Mouse (Mus musculus): ENCODE measurements at regions not wholly inside any gene's neighbourhood (a gene's known extent, or its start where the extent isn't known, plus 50 kb on each side); places are given as distances from the start of the nearest gene placed in this dataset.

DNA sequence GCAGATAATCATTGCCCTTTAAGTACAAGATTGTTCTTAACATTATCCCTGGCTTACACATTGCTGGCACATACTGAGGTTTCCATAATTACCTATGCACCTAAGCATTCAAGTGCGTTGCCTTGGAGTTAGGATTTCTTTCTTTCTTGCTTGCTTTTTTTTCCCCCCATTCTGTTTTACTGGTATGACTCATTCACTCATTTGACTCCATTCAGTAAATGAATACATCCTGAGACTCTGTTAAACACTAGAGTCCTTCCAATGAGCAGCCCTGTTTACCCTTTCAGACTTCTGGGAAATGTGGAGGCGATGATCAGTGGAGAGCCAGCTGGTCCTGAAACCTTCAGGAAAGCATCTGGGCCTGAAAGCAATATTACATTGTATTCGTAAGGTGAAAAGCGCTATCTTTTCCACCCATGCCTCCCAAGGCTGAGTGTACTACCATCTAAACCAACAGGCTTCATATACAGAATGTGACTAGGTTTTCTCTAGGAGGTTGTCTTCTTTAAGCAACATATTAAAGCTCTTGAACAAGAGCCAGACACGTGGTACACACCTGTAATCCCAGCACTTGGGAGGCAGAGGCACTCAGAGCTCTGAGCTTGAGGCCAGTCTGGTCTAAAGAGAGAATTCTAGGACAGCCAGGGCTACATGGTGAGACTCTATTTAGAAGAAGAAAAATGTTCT, 1267.6 kb upstream of the A1bg start:
- no peak for TF ChIP-seq MAFK (IDR thresholded peaks at IDR 0.05; ENCODE audit: insufficient read depth, low read depth, low read length)
- no peak for TF ChIP-seq ZC3H11A (IDR thresholded peaks at IDR 0.05; ENCODE audit: borderline replicate concordance, low read depth, low read length)

Data from ES-E14 (cell line).